Mouse (Mus musculus) T-cell, adult 2 months (primary cell): ENCODE results near the gene 6430548M08Rik.

Experiments
- DNase-seq: peaks from one replicate; pipeline ENCODE4 v3.0.0; 2022; ENCODE audit warnings: low spot score

Gene 6430548M08Rik

DNA sequence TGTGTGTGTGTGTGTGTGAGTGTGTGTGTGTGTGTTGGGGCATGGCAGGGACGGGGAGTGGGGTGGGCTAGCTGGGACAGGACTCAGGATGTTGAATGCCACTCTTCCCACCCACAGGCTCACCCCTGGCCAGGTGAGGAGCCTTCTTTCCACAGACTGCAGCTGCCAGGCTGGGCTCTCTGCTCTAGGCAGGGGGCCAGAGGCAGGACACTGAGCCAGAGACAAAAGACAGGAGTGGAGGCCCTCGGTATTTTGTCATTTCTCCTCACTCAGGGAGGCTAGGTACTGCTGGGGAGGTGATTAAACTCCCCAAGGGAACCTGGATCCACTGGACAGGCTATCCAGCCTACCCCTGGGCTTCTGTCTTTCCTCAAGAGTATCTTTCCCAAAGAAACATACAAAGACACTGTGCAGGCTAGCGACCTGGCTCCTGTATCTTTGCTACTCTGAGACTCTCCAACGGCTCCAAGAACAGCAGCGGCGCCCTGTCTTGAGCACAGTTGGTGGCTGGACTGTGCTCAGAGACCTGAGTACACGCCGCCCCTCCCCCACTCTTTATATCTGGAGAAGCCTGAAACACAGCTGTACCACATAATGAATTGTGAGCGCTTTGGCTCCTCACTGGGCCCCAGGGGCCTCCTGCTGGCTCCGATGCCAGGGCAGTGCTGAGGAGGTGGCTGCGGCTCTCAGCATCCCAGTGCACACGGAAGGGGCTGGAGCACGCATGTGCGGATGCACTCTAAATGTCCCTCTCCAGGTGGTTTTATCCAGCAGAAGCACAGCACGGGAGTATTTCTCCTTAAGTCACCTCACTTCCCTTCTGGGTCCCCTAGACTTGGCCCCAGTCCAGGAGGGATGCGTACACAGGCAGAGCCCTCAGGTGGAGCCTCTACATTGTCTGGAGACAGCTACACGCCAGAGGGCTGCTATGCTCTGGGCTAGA, 71.2 kb downstream of the 6430548M08Rik start:
- DNase-seq: no peak

- no peak for DNase-seq
Measured at GRCm38 (mm10) chr8:120186454-120186853, 72.5 kb downstream of the 6430548M08Rik start.

GRCm38 (mm10) chr8:120188510-120188909, 74.6 kb downstream of the 6430548M08Rik start:
- no peak for DNase-seq

DNA sequence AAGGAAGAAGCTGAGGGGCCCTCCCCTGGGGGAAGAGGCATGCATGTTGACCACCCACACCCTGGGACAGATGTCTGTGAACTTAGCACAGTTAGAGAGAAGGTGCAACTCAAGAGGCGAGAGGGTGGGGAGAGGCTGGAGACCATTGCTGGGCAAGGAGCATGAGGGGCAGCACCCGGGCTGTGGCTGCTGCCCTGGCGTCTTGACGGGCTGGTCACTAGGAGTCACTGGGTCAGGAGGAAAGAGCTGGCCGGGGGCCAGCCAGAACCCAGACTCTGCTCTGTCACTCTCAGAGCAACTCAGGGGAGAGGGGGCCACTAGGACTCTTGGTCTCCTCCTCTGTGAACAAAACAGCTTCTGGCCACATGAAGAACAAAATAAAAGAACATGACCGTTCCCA, 75.5 kb downstream of the 6430548M08Rik start:
- no peak for DNase-seq

GRCm38 (mm10) chr8:120190107-120190809, 76.3 kb downstream of the 6430548M08Rik start:
- DNase-seq: no peak

DNA sequence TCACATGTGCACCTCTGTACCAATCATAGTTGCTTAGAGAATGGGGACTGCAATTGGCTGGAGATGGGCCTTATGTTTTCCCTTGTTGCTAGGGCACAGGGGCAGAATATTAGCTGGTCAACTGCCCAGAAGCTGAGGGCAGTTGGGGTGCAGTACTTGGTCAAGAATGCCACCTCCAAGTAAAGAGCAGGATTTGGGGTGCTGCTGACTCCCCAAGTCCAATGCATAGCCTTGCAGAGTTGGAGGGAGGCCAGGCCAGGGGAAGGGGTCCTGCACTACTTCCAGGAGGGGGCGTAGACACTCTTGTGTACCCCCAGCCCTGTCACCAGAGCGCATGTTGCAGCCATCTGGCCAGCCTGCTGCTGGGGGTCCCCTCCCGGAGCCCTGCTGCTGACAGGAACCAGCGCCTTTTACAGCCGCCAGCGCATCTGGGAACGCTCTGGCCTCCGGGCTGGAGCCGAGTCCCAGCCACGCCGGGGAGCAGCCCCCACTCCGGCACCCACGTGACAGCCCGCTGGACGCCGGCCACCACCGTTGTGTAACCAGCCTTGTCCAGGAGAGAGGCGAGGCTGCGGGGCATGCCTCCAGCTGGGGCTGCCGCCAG, 77.0 kb downstream of the 6430548M08Rik start:
- no peak for DNase-seq

DNA sequence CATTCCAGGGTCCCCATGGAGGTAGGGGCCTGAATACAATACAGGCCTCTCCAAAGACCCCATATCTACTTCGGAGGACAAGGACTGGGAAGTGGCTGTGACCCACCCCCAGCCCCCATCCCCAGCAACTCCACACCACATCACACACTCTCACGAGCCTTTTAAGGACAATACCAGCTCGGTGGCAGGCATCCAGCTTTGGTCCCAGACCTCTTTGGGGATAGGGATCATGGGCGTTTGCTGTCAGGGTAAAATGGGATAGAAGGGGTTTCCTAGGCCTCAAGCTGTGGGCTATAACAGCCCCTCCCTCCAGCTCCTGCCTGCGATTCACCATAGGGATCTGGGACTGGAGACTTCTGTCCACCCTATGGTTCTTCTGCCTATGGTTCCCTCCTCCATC, 77.7 kb downstream of the 6430548M08Rik start:
- DNase-seq: no peak

DNA sequence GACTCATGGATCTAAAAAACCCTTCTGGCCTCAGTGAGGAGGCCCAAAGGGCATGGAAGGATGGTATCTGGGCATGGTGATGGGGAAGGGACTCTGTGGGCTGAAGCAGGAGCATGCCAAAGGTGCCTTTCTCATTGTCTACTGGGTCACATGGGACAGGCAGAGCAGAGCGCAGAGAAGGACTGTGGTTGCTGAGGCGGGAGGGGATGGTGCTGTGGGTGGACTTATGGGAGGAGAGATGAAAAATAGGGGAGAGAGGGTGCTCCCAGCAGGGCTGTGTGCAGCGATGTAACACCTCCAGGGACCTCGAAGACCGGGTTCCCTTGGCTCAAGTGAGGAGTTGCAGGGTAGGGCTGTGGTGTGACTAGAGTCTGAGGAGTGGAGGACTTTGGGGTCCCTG, 78.2 kb downstream of the 6430548M08Rik start:
- DNase-seq: no peak

GRCm38 (mm10) chr8:120201351-120201750, 87.4 kb downstream of the 6430548M08Rik start:
- DNase-seq: no peak

DNA sequence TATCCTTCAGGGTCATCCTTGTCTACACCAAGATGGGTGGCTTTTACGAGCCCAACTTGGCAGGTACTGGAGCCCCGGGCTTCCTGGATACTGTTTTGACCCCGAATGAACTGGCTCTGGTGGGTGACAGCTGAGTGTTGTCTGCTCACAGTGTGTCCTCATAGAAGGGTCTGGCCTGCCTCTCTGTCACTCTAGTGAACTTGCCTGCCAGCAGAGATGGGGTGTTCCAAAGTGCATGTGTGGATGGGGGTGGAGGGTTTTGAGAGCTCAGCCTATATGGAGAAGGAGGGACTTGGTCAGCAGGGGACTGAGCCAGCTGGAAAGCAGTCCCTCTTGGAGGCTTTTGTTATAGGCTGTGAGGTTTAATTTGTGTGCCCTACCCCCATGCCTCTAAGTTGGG, 88.6 kb downstream of the 6430548M08Rik start:
- DNase-seq: no peak

GRCm38 (mm10) chr8:120204736-120205360, 90.9 kb downstream of the 6430548M08Rik start:
- no peak for DNase-seq

DNA sequence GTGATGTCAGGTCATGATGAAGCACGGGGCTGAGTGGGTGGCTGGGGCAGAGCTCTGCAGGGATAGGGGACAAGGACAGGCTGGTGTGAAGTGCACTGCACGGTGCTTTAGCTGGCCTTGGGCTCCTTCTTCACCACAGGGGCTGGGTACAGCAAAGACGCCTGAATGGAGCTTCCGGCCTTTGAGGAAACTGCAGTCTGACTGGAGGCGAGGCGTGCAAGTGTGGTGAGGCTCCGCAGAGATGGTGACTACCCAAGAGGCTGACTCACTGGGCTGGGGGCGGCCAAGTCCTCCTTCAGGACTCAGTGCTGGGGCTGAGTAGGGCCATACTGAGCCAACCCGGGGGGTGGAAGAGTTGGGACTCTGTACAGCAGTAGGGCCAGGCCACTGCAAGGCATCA, 92.0 kb downstream of the 6430548M08Rik start:
- DNase-seq: no peak

- no peak for DNase-seq
Measured at GRCm38 (mm10) chr8:120207364-120207763, 93.4 kb downstream of the 6430548M08Rik start.

- DNase-seq: no peak
Measured at GRCm38 (mm10) chr8:120208113-120208512, 94.2 kb downstream of the 6430548M08Rik start.

DNA sequence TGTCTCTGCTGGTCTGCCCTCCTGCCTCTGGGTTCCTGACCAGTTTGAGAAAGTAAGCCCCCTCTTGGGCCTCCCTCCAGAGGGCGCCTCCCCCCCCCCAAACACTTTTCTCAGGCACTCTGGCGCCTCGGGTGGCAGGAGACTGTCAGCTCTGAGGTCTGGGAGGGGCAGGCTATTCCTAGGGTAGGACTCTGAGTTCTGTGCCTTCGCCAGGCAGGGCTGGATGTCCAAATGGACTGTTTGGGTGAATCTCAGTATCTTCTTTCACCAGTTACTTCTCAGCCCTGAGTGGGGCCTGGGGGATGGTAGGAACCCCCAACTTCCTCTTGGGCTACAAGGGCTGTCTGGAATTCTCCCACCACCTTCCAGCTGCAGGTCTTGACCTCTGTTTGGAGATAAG, 97.4 kb downstream of the 6430548M08Rik start:
- no peak for DNase-seq

GRCm38 (mm10) chr8:120212596-120212995, 98.6 kb downstream of the 6430548M08Rik start:
- DNase-seq: no peak

DNA sequence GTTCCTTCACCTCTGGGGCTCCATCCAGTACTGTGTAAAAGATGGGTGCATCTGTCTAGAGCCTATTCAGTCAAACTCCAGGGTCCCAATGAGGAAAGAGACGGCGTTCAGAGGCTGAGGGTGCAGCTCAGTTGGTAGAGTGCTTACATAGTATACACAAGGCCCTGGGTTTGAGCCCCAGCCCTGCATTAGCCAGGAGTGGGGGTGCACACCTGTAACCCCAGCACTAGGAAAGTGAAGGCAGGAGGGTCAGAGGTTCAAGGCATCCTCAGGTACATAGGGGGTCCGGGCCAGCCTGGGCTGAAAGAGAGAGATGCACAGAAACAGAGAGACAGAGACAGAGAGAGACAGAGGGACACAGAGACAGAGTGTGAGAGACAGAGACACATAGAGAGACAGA, 99.3 kb downstream of the 6430548M08Rik start:
- no peak for DNase-seq

DNA sequence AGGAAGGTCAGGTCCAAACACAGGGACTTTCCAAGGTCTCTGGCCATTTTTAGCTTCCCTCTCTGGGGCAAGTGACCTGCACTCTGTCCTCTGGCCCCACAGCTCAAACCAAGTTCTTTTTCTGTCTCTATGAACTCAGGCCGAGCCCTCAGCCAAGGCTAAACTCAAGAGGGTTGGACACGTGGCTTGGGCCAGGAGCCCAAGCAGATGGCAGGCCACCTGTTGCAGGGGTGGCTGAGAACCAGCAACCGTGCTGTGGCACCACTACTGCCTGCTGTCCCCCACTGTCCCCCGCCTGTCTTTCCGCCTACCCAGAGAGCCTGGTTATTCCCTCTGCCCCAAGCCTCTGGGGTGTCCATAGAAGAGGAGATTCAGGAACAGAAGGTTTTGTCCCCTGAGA, 100.0 kb downstream of the 6430548M08Rik start:
- DNase-seq: no peak
